Mouse (Mus musculus): Measurements from ENCODE around the gene Manea. TPM values are rescaled to one million over a fixed set of nuclear protein-coding genes. Genes with fewer than 3 reads are reported as not detected.

The Manea gene
- 1 to 10 TPM; 6.8 to 7.8 TPM for polyA plus RNA-seq (2017; shearing (Covaris generic))

DNA sequence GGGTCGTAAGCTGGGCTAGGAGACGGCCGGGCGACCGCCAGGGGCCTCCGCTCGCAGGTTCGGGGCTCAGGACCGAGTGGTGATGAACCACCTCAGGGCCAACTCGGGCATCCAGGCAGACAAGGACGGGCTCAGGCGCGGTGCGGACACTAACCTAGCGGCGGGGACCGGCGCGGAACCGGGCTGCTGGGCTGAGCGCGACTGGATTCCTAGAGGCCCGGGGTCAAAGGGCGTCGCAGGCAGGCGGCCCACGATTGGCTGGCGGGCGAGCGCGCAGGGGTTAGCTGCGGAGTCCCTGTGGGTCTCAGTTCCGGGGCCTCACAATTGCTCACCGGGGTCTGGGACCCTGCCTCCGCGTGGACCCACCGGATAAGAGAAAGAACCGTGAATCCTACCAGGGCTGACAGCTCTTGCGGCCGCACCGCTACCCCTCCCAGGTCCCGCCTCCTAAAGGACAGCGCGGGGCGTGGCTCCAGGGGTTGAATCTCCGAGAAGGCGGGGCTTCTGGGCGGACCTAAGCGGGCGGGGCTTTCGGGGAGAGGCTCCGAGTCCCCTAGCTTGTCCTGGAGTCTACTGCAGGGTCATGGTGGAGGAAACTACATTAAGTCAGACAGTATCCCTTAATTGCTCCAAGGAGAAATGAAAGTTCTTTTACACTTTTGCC is at the start of gene Manea:
Manea (minus strand) TSS at position 449 of the 664 bp plus-strand sequence.

